Mouse (Mus musculus): ENCODE measurements around the gene Armh3.

Armh3 gene

GRCm38 (mm10) chr19:45788337-45788736 lies 210.0 kb downstream of the Armh3 start:
- TF ChIP-seq CTCF (conservative IDR thresholded peaks at IDR 0.05; ENCODE audit: low read length) (no peak), NANOG (IDR thresholded peaks at IDR 0.05; ENCODE audit: borderline replicate concordance, low read length) (no peak), POU5F1 (IDR thresholded peaks at IDR 0.05; ENCODE audit: borderline replicate concordance, low read length) (no peak)
- H3K9me3 ChIP-seq (ENCODE audit: low read length) = no peaks in the 10 kb centered on the region
- no peak overlapping the region for H3K4me3 ChIP-seq (replicated peaks; ENCODE audit: low read length)
- no peaks in the 10 kb centered on the region for H3K27me3 ChIP-seq (ENCODE audit: insufficient read depth, low read length)
- 0 out of 2 replicates have a peak, but pooled peaks cover 3% of the 10 kb centered on the region for H3K36me3 ChIP-seq (ENCODE audit: insufficient read depth, low read length)
- peaks cover 70% of the 10 kb centered on the region for H3K4me1 ChIP-seq (replicated peaks; ENCODE audit: low read depth, low read length)

- Histone ChIP-seq H3K9me3 (ENCODE audit: low read length) (no peaks in the 10 kb centered on the region), H3K4me1 (replicated peaks; ENCODE audit: low read depth, low read length) (peaks cover 61% of the 10 kb centered on the region), H3K36me3 (ENCODE audit: insufficient read depth, low read length) (no peaks in the 10 kb centered on the region), H3K27me3 (ENCODE audit: insufficient read depth, low read length) (no peaks in the 10 kb centered on the region), H3K4me3 (replicated peaks; ENCODE audit: low read length) (no peak overlapping the region)
- TF ChIP-seq CTCF (conservative IDR thresholded peaks at IDR 0.05; ENCODE audit: low read length) (no peak), NANOG (IDR thresholded peaks at IDR 0.05; ENCODE audit: borderline replicate concordance, low read length) (no peak), POU5F1 (IDR thresholded peaks at IDR 0.05; ENCODE audit: borderline replicate concordance, low read length) (no peak)
Observed at GRCm38 (mm10) chr19:45787450-45787849, 210.8 kb downstream of the Armh3 start.

GRCm38 (mm10) chr19:45785470-45785869 lies 212.8 kb downstream of the Armh3 start:
- Histone ChIP-seq H3K36me3 (ENCODE audit: insufficient read depth, low read length) (peaks cover 12% of the 10 kb centered on the region), H3K4me1 (replicated peaks; ENCODE audit: low read depth, low read length) (peaks cover 59% of the 10 kb centered on the region), H3K9me3 (ENCODE audit: low read length) (no peaks in the 10 kb centered on the region), H3K4me3 (replicated peaks; ENCODE audit: low read length) (no peak overlapping the region), H3K27me3 (ENCODE audit: insufficient read depth, low read length) (no peaks in the 10 kb centered on the region)
- TF ChIP-seq NANOG (IDR thresholded peaks at IDR 0.05; ENCODE audit: borderline replicate concordance, low read length) (no peak), POU5F1 (IDR thresholded peaks at IDR 0.05; ENCODE audit: borderline replicate concordance, low read length) (no peak), CTCF (conservative IDR thresholded peaks at IDR 0.05; ENCODE audit: low read length) (no peak)

- no peaks in the 10 kb centered on the region for H3K9me3 ChIP-seq (ENCODE audit: low read length)
- no peaks in the 10 kb centered on the region for H3K27me3 ChIP-seq (ENCODE audit: insufficient read depth, low read length)
- H3K36me3 ChIP-seq (ENCODE audit: insufficient read depth, low read length) = peaks cover 26% of the 10 kb centered on the region
- H3K4me1 ChIP-seq (replicated peaks; ENCODE audit: low read depth, low read length) = peaks cover 62% of the 10 kb centered on the region
- peak overlapping the region; percentile 98 for H3K4me3 ChIP-seq (replicated peaks; ENCODE audit: low read length)
- TF ChIP-seq POU5F1 (IDR thresholded peaks at IDR 0.05; ENCODE audit: borderline replicate concordance, low read length) = no peak
- TF ChIP-seq CTCF (conservative IDR thresholded peaks at IDR 0.05; ENCODE audit: low read length) = no peak
- no peak for TF ChIP-seq NANOG (IDR thresholded peaks at IDR 0.05; ENCODE audit: borderline replicate concordance, low read length)
Observed at GRCm38 (mm10) chr19:45783933-45784576, 214.2 kb downstream of the Armh3 start.

GRCm38 (mm10) chr19:45783181-45783932 lies 214.9 kb downstream of the Armh3 start, which contains the start of gene Mgea5:
Gene Mgea5, minus strand, starts transcription at chr19:45783837.
- Histone ChIP-seq H3K9me3 (ENCODE audit: low read length) (no peaks in the 10 kb centered on the region), H3K4me1 (replicated peaks; ENCODE audit: low read depth, low read length) (peaks cover 62% of the 10 kb centered on the region), H3K36me3 (ENCODE audit: insufficient read depth, low read length) (peaks cover 33% of the 10 kb centered on the region), H3K4me3 (replicated peaks; ENCODE audit: low read length) (peak within 1 kb of the TSS; percentile 98), H3K27me3 (ENCODE audit: insufficient read depth, low read length) (no peaks in the 10 kb centered on the region)
- TF ChIP-seq POU5F1 (IDR thresholded peaks at IDR 0.05; ENCODE audit: borderline replicate concordance, low read length) (no peak), CTCF (conservative IDR thresholded peaks at IDR 0.05; ENCODE audit: low read length) (no peak), NANOG (IDR thresholded peaks at IDR 0.05; ENCODE audit: borderline replicate concordance, low read length) (no peak)

- Histone ChIP-seq H3K4me3 (replicated peaks; ENCODE audit: low read length) (peak overlapping the region; percentile 98), H3K9me3 (ENCODE audit: low read length) (no peaks in the 10 kb centered on the region), H3K4me1 (replicated peaks; ENCODE audit: low read depth, low read length) (peaks cover 60% of the 10 kb centered on the region), H3K27me3 (ENCODE audit: insufficient read depth, low read length) (no peaks in the 10 kb centered on the region), H3K36me3 (ENCODE audit: insufficient read depth, low read length) (peaks cover 42% of the 10 kb centered on the region)
- TF ChIP-seq CTCF (conservative IDR thresholded peaks at IDR 0.05; ENCODE audit: low read length) (no peak), NANOG (IDR thresholded peaks at IDR 0.05; ENCODE audit: borderline replicate concordance, low read length) (no peak), POU5F1 (IDR thresholded peaks at IDR 0.05; ENCODE audit: borderline replicate concordance, low read length) (no peak)
Observed at GRCm38 (mm10) chr19:45782315-45783001, 215.8 kb downstream of the Armh3 start.

- peak overlapping the region; percentile 98 for H3K4me3 ChIP-seq (replicated peaks; ENCODE audit: low read length)
- TF ChIP-seq NANOG (IDR thresholded peaks at IDR 0.05; ENCODE audit: borderline replicate concordance, low read length) (no peak), POU5F1 (IDR thresholded peaks at IDR 0.05; ENCODE audit: borderline replicate concordance, low read length) (no peak), CTCF (conservative IDR thresholded peaks at IDR 0.05; ENCODE audit: low read length) (no peak)
- peaks cover 52% of the 10 kb centered on the region for H3K4me1 ChIP-seq (replicated peaks; ENCODE audit: low read depth, low read length)
- H3K9me3 ChIP-seq (ENCODE audit: low read length) = no peaks in the 10 kb centered on the region
- H3K36me3 ChIP-seq (ENCODE audit: insufficient read depth, low read length) = peaks cover 50% of the 10 kb centered on the region
- H3K27me3 ChIP-seq (ENCODE audit: insufficient read depth, low read length) = no peaks in the 10 kb centered on the region
Observed at GRCm38 (mm10) chr19:45781676-45782075, 216.6 kb downstream of the Armh3 start.

- TF ChIP-seq NANOG (IDR thresholded peaks at IDR 0.05; ENCODE audit: borderline replicate concordance, low read length) = no peak
- TF ChIP-seq POU5F1 (IDR thresholded peaks at IDR 0.05; ENCODE audit: borderline replicate concordance, low read length) = no peak
- no peak for TF ChIP-seq CTCF (conservative IDR thresholded peaks at IDR 0.05; ENCODE audit: low read length)
- Histone ChIP-seq H3K9me3 (ENCODE audit: low read length) (no peaks in the 10 kb centered on the region), H3K4me3 (replicated peaks; ENCODE audit: low read length) (0 out of 2 replicates have a peak overlapping the region, but pooled peaks have one; percentile 98), H3K4me1 (replicated peaks; ENCODE audit: low read depth, low read length) (peaks cover 46% of the 10 kb centered on the region), H3K27me3 (ENCODE audit: insufficient read depth, low read length) (no peaks in the 10 kb centered on the region), H3K36me3 (ENCODE audit: insufficient read depth, low read length) (peaks cover 62% of the 10 kb centered on the region)
Observed at GRCm38 (mm10) chr19:45780350-45780915, 217.9 kb downstream of the Armh3 start.
